ENCODE assay signal across 8 mouse cellular contexts in the genomic region with DNA sequence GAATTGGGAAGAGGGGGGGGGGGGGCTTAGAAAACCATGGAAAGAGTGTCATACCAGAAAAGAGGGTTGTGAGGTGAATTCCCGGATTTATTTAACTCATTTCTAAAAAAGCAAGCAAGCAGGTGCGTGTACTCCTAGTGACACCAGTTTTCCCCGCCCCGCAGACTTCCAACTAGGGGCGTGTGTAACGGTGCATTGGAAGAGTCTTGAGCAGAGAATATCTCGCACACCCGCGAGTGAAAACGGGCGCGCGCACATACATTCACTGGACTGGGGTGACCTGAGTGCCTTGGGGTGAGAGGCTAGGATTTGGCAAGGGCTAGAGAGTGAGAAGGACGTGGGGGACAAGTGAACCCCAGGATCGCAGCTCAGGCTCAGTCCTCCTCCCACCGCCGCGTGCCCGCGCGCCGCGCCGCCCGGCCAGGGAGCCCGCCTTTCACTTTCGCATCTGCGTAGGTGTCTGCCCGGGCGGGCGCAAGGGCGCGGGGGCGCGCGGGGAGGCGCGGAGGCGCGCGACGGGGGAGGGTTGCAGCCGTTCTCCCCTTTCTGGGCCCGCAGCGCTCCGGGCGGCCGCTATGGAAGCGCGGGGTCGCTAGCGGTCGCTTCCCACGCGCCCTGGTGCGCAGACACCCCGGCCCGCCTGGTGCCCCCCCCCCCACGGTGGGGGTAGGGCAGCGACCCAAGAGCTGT. TPM values are rescaled to one million over a fixed set of nuclear protein-coding genes. Genes with fewer than 3 reads are reported as not detected.
DNase-seq lines count a peak whose midpoint lies in the region; ATAC-seq and TF ChIP-seq lines count a peak whose summit lies in the region.

No protein-coding gene starts in this region.

- no peak for TF ChIP-seq POLR2A in ES-Bruce4 (IDR thresholded peaks at IDR 0.05; ENCODE audit: insufficient read depth, low read length)

- intact Hi-C loops in heart, postnatal 36 days (cut with DNase I), result loop anchor here (2.0 to 5.0 kb wide), 2 partner anchors 224 to 832 kb away; no protein-coding TSS in a partner anchor

- no peak for TF ChIP-seq CTCF in ES-Bruce4 (IDR thresholded peaks at IDR 0.05; ENCODE audit: low read depth, low read length)
- TF ChIP-seq CTCF in forebrain, postnatal 0 days (IDR thresholded peaks at IDR 0.05; ENCODE audit: low read depth), result no peak
- TF ChIP-seq CTCF in layer of hippocampus, adult 2 months (conservative IDR thresholded peaks at IDR 0.05), result peak; percentile 51

- peak overlapping the region; percentile 64; the same call in 1 of the 2 replicates for H3K9ac ChIP-seq in ES-Bruce4 (ENCODE audit: low read depth, poor library complexity, severe bottlenecking)
- peak overlapping the region; percentile 59 for H3K9ac ChIP-seq in forebrain, postnatal 0 days
- peak overlapping the region; percentile 63 for H3K9ac ChIP-seq in lung, embryonic 16.5 days (ENCODE audit: low read length)

- no peak overlapping the region for H3K27ac ChIP-seq in ES-Bruce4 (ENCODE audit: insufficient read depth, low read length)
- 0 out of 2 replicates have a peak overlapping the region, but pooled peaks have one; percentile 29 for H3K27ac ChIP-seq in forebrain, postnatal 0 days (ENCODE audit: low read depth, low read length)
- H3K27ac ChIP-seq in layer of hippocampus, adult 2 months, result peak overlapping the region; percentile 99
- H3K27ac ChIP-seq in lung, embryonic 16.5 days (ENCODE audit: low read length), result no peak overlapping the region

- ATAC-seq in cerebellum, adult (ENCODE audit: insufficient number of reproducible peaks, low FRiP score, low TSS enrichment), result peak; percentile 50
- ATAC-seq in forebrain, postnatal 0 days, result peak; percentile 57
- ATAC-seq in lung, embryonic 16.5 days (ENCODE audit: low read depth), result peak; percentile 32

- peak overlapping the region; percentile 88 for H3K4me3 ChIP-seq in ES-Bruce4 (ENCODE audit: low read depth, low read length)
- H3K4me3 ChIP-seq in forebrain, postnatal 0 days (ENCODE audit: low read depth, low read length), result peak overlapping the region; percentile 64
- peak overlapping the region; percentile 66 for H3K4me3 ChIP-seq in layer of hippocampus, adult 2 months
- peak overlapping the region; percentile 73 for H3K4me3 ChIP-seq in lung, embryonic 16.5 days (ENCODE audit: low read length)

- peak; percentile 74 for DNase-seq in forebrain, postnatal 0 days
- peak; percentile 79 for DNase-seq in heart, postnatal 36 days
- peak; percentile 48 to 73 for DNase-seq in layer of hippocampus, adult 2 months (ENCODE audit: low spot score in 2 of 2)
- peak; percentile 24 for DNase-seq in ovary, postnatal 10 days (ENCODE audit: low spot score)
- DNase-seq in urinary bladder, adult 18-20 months (ENCODE audit: low spot score in 2 of 2), result peak; percentile 55 to 76

- no peak for TF ChIP-seq EP300 in ES-Bruce4 (IDR thresholded peaks at IDR 0.05; ENCODE audit: insufficient read depth, low read depth, low read length)

- H3K9me3 ChIP-seq in ES-Bruce4 (replicated peaks; ENCODE audit: control insufficient read depth, insufficient read depth, low read length, poor library complexity, severe bottlenecking), result no peaks in the 10 kb centered on the region
- no peaks in the 10 kb centered on the region for H3K9me3 ChIP-seq in forebrain, postnatal 0 days (ENCODE audit: low read length)
- no peaks in the 10 kb centered on the region for H3K9me3 ChIP-seq in lung, embryonic 16.5 days (ENCODE audit: control insufficient read depth, low read length)

- WGBS in forebrain, postnatal 0 days, result under 1% methylated on average over 47 of the region's 60 CpGs
- WGBS in lung, embryonic 16.5 days, result under 1% methylated on average over 50 of the region's 60 CpGs

- peak overlapping the region; percentile 100 for H3K4me2 ChIP-seq in forebrain, postnatal 0 days (ENCODE audit: low read depth)
- H3K4me2 ChIP-seq in lung, embryonic 16.5 days (ENCODE audit: low read depth, low read length), result peak overlapping the region; percentile 100

- no peaks in the 10 kb centered on the region for H3K4me1 ChIP-seq in ES-Bruce4 (ENCODE audit: control insufficient read depth, insufficient read depth, low read length)
- 0 out of 2 replicates have a peak, but pooled peaks cover 3% of the 10 kb centered on the region for H3K4me1 ChIP-seq in forebrain, postnatal 0 days (ENCODE audit: insufficient read depth)
- H3K4me1 ChIP-seq in lung, embryonic 16.5 days (replicated peaks; ENCODE audit: control insufficient read depth, insufficient read depth, low read length), result peaks cover 15% of the 10 kb centered on the region

- peaks cover 23% of the 10 kb centered on the region for H3K27me3 ChIP-seq in ES-Bruce4 (ENCODE audit: control insufficient read depth, insufficient read depth, low read length, poor library complexity, severe bottlenecking)
- peaks cover 9% of the 10 kb centered on the region for H3K27me3 ChIP-seq in forebrain, postnatal 0 days (ENCODE audit: insufficient read depth, low read length)
- H3K27me3 ChIP-seq in lung, embryonic 16.5 days (ENCODE audit: control insufficient read depth, insufficient read depth, low read depth, low read length), result peaks cover 34% of the 10 kb centered on the region

- H3K36me3 ChIP-seq in ES-Bruce4 (ENCODE audit: control insufficient read depth, insufficient read depth, low read length, poor library complexity, severe bottlenecking), result no peaks in the 10 kb centered on the region
- no peaks in the 10 kb centered on the region for H3K36me3 ChIP-seq in forebrain, postnatal 0 days (ENCODE audit: insufficient read depth)
- no peaks in the 10 kb centered on the region for H3K36me3 ChIP-seq in lung, embryonic 16.5 days (ENCODE audit: control insufficient read depth, insufficient read depth, low read length)

RNA-seq across cellular contexts. Expression of gene Nr3c2, which starts 0.4 kb away (rescaled TPM):
- polyA plus RNA-seq in ES-Bruce4 (2011; ENCODE audit: insufficient read depth, insufficient read length, low read depth, missing spikeins), result 1.1 and 1.2 TPM in 2 replicates
- total RNA-seq in forebrain, postnatal 0 days (2014; rRNA removed), result 8.0 and 13.4 TPM in 2 replicates
- polyA plus RNA-seq in forebrain, postnatal 0 days (2015; fragmentation: Nextera tagmentation; extraction: Ambion mirVana), result 6.4 and 10.4 TPM in 2 replicates
- total RNA-seq in heart, postnatal 36 days (2021), result 10 to 100 TPM; 16.1 to 35.4 TPM
- 100 to 1,000 TPM; 153 to 168 TPM for total RNA-seq in layer of hippocampus, adult 2 months (2021)
- polyA plus RNA-seq in lung, embryonic 16.5 days (2015; fragmentation: Nextera tagmentation; extraction: Ambion mirVana), result 3.6 TPM in 2 replicates

Comparison
In these comparisons a context has a peak if more than half of its experiments do, and no peak if none do; other contexts are left out.
1. H3K27ac ChIP-seq: peak in forebrain, postnatal 0 days (single experiment) and layer of hippocampus, adult 2 months (single experiment); none in ES-Bruce4 (single experiment) and lung, embryonic 16.5 days (single experiment).
2. DNase-seq: peak in every context shown above with its lines; median percentile 79 in heart, postnatal 36 days; 74 in forebrain, postnatal 0 days; 66 in urinary bladder, adult 18-20 months; 60 in layer of hippocampus, adult 2 months; 24 in ovary, postnatal 10 days.
3. RNA of gene Nr3c2, which starts 0.4 kb away (total RNA-seq): 153 to 168 TPM in layer of hippocampus, adult 2 months; 16.1 to 35.4 TPM in heart, postnatal 36 days and 8.0 to 13.4 TPM in forebrain, postnatal 0 days; every median in the first group is over 4 times any median in the second.
4. Peak in every context shown above with its lines, with median percentiles within 50 percentile points of each other: H3K4me3 ChIP-seq, H3K9ac ChIP-seq and ATAC-seq.